Mouse (Mus musculus) left cerebral cortex, postnatal 25 days (tissue): ENCODE results near the gene Whamm. TPM values are rescaled to one million over a fixed set of nuclear protein-coding genes. Genes with fewer than 3 reads are reported as not detected.

Experiments
- DNase-seq, 2 experiments: peaks; one replicate each; pipeline ENCODE4 v3.0.0; 2022; ENCODE audit warnings: low spot score in 2 of 2, mixed read lengths in 1 of 2
- intact Hi-C: fragments of 180-260 bp; cut with DNase I; formaldehyde crosslinking; loops from one replicate; pipeline ENCODE4 v1.15.1; 2025
- total RNA-seq, 2 experiments: library from RNA; stranded (reverse); gene quantifications; 2 replicates each; pipeline ENCODE4 v1.2.3; 2021

Gene Whamm
- total RNA-seq, result 10 to 100 TPM; 13.7 to 15.8 TPM

DNA sequence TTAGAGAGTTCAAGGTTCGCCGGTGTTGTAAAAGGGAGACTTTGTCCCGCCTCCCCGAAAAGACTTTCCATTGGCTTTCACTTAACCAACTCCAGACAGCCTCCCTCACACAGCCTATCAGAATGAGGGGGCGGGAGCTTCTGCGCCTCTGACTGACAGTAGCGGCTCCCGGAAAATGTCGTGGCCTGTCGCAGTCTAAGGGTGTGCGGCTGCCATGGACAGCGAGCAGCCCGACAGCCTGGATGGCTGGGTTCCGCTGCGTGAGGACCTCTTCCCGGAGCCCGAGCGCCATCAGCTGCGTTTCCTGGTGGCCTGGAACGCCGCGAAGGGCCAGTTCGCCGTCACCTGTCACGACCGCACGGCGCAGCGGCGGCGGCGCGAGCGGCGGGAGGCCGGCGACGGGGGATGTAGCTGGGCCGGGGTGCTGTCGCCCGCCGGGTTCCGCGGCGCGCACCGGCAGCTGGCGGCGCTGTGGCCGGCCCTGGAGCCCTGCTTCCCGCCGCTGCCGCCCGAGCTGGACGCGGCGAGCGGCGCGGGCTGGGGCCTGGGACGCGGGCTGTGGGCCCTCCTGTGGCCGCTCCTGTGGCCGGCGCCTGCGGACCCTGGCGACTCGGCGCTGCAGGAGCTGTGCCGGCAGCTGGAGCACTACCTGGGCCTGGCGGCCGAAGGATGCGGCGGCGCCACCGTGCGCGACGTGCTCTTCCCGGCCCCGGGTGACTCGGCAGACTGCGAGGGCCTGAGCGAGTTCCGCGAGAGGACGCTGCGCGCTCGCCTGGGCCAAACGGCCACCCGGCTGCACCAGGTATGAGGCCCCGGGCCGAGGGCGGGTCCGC, at the start of gene Whamm:
Gene Whamm, plus strand, starts transcription at position 159 of the 833 bp plus-strand sequence.
- intact Hi-C loops, result loop anchor here (2.0 to 10.0 kb wide), 5 partner anchors 49 to 407 kb away; partner anchors contain the start of genes Ap3b2, Cpeb1 and Rps17
- peak; percentile 93 to 97 for DNase-seq

DNA sequence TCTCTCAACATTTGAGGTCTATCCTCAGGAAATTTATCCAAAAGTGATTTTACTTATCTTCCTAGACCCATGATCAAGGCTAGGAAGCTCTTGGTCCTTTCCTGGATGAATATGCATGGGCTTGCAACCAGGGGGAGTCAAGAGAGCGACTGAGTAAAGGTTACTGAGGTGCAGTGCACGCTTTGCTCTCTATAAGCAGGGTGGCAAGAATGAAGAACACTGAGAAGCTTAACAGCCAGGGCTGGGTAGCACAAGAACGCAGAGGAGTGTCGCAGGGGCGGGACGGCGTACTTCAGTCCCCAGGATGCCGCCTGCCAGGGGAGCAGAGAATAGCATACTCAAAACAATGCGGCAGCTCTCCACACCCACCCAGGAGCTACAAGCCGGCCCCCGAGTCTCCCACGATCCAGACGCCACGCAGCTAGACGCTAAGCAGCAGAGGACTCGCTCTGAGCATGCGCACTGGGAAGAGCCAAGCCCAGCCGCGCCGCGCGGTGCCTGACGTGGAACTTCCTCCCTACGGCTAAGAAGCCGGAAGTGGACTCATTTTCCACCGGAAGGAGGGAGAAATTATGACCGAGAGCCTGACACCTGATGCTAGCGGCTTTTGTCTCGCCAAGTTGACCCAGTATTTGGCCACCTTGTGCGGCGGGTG, 47.9 kb upstream of the Whamm start:
- peak; percentile 89 to 94 for DNase-seq
- intact Hi-C loops, result loop anchor here (2.0 kb wide), 2 partner anchors 48 to 68 kb away; partner anchors contain the start of genes Cpeb1 and Whamm

DNA sequence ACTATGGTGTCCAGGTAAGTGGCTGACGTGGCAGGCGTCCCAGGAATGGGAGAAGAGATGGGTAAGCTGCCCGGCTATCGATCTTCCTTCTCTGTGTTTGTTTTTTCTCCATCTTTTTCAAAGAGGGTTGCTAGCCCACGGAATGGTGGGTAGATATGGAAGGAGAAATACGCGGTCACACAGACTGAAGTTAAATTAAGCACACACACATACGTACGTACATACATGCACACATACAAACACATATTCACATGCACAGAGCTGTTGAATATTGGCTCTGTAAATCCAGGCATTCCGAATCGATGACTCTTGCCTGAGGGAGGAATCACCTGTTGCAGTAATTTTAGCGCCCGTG, 47.4 kb upstream of the Whamm start:
- intact Hi-C loops, result loop anchor here (2.0 kb wide), 2 partner anchors 47 to 69 kb away; partner anchors contain the start of genes Cpeb1 and Whamm
- no peak for DNase-seq

DNA sequence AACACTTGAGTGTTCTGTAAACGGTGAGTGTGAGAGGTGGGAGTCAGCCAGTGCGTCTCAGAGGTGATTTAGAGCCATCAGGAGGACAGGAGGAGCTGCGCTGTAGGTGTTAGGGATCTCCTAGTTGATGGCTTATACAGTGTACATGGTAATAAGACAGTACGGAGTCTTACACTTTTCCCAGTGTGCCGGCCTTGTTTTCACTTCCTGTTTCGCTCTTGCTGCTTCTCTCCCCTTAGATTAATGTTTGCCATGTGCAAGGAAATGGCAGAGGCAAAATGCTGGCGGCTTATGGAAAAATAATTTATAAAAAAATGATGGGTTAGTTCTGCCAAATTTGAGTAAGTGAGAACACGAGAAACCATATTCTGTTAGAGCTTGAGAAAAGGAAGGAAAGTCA, 42.1 kb upstream of the Whamm start:
- intact Hi-C loops, result no loop called here
- DNase-seq, result no peak

DNA sequence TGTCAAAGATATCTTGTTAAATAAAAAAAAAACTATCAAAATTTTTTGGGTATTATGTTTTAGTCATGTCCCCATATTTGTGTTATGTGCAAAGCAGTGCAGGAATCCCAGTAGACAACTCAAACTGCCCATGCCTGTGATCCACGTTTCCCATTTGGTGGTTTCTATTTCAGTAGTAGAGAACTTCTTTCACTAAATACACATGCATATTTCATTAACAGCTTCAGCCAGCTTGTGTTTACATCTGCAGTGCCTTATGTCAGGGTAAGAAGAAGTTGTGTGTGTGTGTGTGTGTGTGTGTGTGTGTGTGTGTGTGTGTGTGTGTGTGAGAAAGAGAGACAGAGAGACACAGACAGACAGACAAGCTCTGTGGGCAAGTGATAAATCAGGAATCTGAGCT, 39.6 kb upstream of the Whamm start:
- DNase-seq, result peak in 1 of 2 experiments; percentile 28
- intact Hi-C loops, result no loop called here

DNA sequence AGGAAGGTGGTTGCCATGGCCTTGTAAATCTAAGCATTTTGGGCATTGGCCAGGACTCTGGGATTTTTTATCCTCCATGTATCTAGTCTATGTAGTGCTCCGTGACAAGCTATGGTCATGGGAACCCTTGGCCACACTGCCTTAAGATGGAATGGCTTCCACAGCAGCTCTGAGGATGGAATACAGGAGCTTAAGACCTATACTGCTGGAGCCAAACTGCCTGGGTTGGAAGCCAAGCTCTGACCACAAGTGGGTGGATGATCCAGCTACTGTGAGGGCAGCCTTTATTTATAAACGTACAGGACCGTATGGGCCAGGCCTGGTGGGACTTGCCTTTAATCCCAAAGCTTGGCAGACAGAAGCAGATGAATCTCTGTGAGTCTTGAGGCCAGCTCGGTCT, 34.6 kb upstream of the Whamm start:
- intact Hi-C loops, result no loop called here

DNA sequence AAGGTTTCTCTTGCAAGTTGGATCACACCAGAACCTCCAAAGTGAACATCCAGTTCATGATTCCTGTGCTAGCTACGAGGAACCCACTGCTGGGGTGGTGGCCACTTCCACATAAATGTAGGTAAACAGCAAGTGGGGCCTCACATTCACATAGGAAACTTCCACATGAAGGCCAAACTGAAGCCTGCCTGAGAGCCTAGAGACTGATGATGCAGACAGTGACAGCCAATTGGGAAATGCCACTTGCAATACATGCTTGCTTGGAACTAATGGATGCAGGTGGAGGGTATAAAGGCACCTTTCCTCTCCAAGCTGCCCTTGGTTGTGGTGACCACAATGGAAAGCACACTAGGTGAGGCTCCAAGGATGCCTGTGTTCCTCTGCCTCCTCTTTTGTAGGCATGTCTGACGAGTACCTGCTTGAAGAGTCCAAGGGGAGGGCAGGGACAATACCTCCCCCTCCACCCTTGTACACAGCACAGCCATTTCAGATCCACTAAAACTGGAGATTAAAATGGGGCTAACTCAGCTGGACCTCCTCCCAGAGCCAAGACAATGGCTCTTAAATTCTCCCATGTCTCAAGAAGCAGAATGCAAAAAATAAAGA, 32.9 kb upstream of the Whamm start:
- peak; percentile 39 to 41 for DNase-seq
- intact Hi-C loops, result no loop called here

More for the DNA sequence above, 34.6 kb upstream of the Whamm start:
- no peak for DNase-seq

DNA sequence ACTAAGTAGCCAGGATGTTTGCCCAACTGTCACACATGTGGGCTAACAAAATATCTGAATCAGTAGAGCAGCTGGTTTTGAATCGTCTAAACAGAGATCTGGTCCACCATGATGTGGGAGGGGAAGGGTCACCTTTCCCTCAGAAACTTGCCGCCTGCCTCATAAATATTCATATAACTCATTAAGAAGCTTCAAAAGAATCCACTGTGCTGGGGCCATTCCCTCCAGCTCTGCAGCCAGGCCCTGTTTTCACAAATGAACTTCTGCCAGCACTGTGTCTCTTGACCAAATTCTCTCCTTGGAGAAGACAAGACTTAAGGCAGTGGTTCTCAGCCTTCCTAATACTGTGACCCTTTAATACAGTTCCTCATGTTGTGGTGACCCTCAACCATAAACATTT, 31.5 kb upstream of the Whamm start:
- peak in 1 of 2 experiments; percentile 32 for DNase-seq
- intact Hi-C loops, result no loop called here

DNA sequence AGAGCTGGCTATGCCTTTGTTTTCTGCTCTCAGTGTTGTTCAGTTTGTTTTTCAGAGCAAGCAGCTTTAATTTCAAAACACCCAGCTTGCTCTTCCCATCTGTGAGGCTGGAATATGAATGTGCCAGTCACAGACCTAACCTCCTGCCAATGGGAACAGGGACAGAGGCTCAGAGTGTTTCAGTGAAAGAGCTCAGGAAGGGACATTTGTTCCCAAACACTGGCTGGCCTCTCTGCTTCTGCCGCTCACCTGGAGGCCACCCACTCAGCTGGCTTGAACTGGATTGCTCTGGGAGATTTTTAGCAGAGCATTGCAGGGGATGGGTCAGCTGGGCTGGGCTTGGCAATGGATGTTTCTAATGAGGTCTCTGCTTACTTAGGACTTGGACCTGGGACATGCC, 30.1 kb upstream of the Whamm start:
- intact Hi-C loops, result no loop called here
- peak in 1 of 2 experiments; percentile 32 for DNase-seq

DNA sequence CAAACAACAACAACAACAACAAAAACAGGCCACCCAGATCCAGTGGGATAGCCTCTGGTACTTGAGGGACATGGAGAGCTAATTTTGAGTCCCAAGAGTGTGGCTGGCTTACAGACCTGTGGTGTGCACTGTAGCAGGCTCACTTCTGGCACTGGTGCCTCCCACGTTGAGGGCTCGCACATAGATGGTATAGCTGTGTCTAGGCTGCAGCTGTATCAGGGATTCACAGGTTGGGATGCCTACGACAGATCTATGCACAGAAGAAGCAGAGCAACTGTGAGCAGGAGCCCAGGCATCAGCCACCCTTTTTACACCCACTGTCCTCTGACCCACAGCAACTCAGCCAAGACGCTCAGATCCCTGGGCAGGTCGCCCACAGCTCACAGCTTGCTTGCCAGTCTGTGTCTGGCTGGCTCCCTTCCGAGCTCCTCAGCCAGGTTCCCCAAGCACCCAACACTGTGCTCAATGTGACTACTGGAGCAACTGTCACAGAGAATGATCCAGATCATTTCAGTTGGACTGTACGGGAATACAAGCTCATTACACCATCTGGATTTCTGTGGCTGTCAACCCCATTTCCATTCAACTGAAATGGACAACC, 29.0 kb upstream of the Whamm start:
- intact Hi-C loops, result no loop called here
- peak; percentile 53 to 81 for DNase-seq

DNA sequence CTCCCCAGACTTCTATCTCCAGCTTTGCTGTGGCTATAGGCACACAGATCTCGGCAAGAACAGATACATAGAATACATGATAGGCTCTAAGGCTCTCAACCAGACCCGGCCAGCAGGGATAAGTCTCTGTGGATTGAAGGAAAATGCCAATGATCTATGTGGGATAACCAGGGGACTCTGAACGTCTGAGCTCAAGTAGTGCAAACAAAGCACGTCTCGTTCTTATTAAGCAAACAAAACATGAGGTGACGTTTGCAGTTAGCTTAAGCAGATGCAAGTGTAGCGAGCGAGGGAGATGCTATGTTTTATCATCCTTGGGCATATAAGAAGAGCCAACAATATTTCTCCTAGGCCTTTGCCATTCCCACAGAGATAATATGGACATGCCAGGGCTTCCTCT, 28.1 kb upstream of the Whamm start:
- no peak for DNase-seq
- intact Hi-C loops, result no loop called here

DNA sequence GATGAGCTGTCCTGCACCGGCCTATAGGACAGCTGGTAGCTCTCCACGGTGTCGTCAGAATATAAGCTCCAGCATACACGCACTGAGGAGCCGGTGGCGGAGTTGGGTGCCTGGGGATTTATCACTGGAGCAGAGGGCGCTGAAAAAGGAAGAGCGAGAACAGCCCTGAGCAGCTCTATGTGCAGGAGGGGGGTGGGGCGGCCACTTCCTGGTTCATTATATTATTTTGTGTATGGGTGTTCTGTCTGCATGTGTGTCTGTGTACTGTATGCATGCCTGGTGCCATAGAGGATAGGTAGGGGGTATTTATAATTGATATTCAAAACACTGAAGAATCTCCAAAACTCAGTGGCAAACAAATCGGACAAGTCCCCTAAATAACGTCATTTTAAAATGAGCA, 22.2 kb upstream of the Whamm start:
- intact Hi-C loops, result no loop called here

DNA sequence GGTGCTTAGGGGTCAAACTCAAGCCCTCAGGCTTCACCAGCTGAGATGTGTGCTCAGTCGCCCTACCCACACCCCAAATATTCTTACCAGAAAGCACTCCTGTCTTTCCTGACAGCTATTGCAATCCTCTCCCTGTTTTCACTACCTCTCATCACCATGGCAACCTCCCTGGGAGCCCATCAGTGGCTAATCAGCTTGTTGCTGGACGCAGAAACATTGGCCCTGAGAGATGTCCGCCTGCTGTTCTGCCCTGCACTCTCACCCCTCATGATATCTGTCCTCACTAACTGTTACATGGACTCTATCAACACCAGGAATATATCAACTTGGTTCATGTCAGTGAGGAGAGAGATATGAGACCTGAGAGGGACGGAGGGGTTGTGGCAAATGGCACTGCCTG, 17.5 kb upstream of the Whamm start:
- intact Hi-C loops, result no loop called here
- DNase-seq, result no peak

More for the DNA sequence above, 22.2 kb upstream of the Whamm start:
- no peak for DNase-seq

DNA sequence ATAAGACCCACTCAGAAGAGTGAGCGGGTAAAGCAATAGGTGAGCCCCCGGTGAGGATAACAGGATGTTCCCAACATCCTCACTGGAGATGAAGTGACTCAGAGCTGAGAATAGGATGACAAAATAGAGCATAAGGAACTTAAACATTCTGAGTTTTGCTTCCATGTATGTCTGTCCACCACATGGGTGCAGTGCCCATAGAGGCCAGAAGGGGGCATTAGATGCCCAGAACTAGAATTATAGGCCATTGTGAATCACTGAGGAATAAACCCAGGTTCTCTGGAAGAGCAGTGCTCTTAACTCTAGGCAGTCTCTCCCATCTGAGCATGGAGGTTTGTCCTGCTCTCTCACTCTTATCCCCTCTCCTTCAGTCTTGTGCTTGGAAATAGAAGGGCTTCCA, 16.7 kb upstream of the Whamm start:
- intact Hi-C loops, result no loop called here
- no peak for DNase-seq

DNA sequence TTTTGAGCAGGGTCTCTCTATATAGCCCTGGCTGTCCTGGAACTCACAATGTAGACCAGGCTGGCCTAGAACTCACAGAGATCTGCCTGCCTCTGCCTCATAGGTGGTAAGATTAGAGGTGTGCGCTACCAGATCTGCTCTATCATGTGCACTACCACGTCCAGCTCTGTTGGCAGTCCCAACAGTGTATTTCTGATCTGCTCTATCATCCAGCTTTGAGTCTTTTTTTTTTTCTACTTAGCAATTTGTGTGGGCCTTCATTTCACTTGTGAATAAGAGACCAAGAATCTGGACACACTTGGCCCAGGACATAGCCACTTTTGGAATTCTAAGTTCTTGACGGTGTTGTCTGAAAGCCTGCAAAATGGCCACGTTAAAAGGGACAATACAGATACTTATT, 14.2 kb upstream of the Whamm start:
- intact Hi-C loops, result no loop called here

DNA sequence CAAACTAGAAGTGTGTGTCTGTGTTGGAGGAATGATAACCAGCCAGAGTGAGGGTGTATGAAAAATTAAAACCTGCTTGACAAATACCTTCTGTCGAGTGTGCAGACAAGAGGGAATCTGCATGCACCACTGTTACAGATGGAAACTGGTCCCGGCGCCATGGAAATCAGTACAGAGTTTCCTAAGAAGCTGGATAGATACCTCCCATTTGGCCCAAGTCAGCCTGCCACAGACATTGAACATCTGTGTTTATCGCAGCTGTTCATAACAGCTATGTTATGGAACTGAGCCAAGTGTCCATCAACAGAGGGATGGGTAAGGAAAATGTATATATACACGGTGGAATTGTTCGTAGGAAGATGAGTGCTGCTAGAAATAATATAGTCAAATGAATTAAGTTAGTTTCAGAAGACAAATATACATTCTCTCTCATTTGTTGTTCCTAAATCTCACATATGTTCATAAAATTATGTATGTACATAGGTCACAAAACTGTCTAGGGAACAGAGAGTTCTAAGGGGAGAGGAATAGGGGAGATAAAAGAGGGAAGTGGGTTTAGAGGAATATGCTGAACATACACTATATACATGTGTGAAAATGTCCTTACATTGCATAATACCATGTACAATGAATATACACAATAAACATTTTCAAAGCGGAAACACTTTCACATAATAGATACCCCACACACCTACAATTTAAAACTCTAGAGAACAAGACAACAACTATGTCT, 13.6 kb upstream of the Whamm start:
- intact Hi-C loops, result no loop called here
- DNase-seq, result no peak

More for the DNA sequence above, 14.2 kb upstream of the Whamm start:
- DNase-seq, result no peak

DNA sequence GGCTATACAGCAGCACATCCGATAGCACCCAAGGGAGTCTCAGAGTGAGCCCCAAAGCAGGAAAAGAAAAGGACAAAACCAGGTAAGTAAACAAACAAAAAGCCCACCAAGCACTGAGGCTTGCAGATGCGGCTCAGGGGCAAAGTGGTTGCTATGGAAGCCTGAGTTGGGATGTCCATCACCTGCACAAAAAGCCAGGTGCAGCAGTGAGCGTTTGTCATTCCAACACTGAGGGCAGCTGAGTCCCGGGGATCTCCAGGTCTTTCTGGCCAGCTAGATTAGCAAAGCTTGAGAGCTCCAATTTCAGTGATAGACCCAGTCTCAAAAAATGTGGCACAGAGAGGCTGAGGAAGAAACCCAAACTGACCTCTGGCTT, 13.1 kb upstream of the Whamm start:
- intact Hi-C loops, result no loop called here
- DNase-seq, result no peak

DNA sequence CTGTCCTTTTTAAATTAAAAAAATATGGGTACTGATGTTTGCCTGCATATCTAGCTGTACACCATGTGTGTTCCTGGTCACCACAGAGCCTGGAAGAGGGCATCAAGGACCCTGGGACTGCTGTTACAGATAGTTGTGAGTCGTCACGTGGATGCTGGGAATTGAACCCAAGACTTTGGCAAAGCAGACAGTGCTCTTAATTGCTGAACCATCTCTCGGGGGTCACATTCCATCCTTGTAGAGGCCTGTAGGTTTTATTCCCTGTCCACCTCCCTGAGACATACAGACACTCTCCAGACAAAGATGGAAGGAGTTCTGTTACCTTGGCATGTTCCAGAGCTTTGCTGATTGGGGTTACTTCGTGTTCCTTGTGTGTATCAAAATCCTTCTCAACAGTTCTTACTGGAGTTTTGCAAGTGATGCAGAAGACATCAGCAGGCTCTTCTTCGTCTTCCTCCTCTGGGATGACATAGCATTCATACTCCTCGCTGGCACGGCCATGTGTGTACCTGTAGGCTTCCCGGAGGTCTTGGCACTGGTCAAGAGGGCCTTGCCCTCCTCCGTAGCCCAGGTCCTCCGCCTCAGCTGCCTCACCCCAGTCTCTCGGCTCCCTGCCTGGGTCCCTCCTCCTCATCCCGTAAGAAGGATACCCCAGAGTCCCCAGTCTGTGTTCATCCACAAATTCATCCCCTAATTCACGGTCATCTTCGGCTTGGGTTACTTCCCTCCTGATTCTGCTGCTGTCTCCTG, 11.7 kb upstream of the Whamm start:
- DNase-seq, result no peak
- intact Hi-C loops, result no loop called here
